Mouse (Mus musculus): ENCODE data around the gene Plekha7. TPM values are rescaled to one million over a fixed set of nuclear protein-coding genes. Genes with fewer than 3 reads are reported as not detected.

Gene Plekha7
- polyA plus RNA-seq, 1 experiment, result 3.8 TPM

GRCm38 (mm10) chr7:116168224-116168623 lies 140.0 kb downstream of the Plekha7 start:
- H3K27ac ChIP-seq (ENCODE audit: insufficient read depth, low read length), result no peak overlapping the region
- no peaks in the 10 kb centered on the region for H3K4me1 ChIP-seq (ENCODE audit: control insufficient read depth, insufficient read depth, insufficient read length)
- no peak overlapping the region for H3K4me3 ChIP-seq (ENCODE audit: extremely low read depth, insufficient read depth, insufficient read length)
- H3K36me3 ChIP-seq (ENCODE audit: control insufficient read depth, insufficient read depth, low read length), result no peaks in the 10 kb centered on the region
- TF ChIP-seq CTCF (IDR thresholded peaks at IDR 0.05; ENCODE audit: extremely low read depth, insufficient read depth, insufficient read length, insufficient replicate concordance) (no peak), POLR2A (IDR thresholded peaks at IDR 0.05; ENCODE audit: low read depth, low read length) (no peak)
- WGBS, result 57% methylated on average over 7 of the region's 7 CpGs
- no peak for DNase-seq (ENCODE audit: low read depth in 1 of 2, low spot score in 2 of 2)
- H3K27me3 ChIP-seq (ENCODE audit: control insufficient read depth, insufficient read depth, low read length), result no peaks in the 10 kb centered on the region

- H3K4me1 ChIP-seq (ENCODE audit: control insufficient read depth, insufficient read depth, insufficient read length), result no peaks in the 10 kb centered on the region
- WGBS, result 84% methylated on average over 12 of the region's 12 CpGs
- DNase-seq (ENCODE audit: low read depth in 1 of 2, low spot score in 2 of 2), result no peak
- TF ChIP-seq POLR2A (IDR thresholded peaks at IDR 0.05; ENCODE audit: low read depth, low read length) (no peak), CTCF (IDR thresholded peaks at IDR 0.05; ENCODE audit: extremely low read depth, insufficient read depth, insufficient read length, insufficient replicate concordance) (no peak)
- no peak overlapping the region for H3K4me3 ChIP-seq (ENCODE audit: extremely low read depth, insufficient read depth, insufficient read length)
- no peaks in the 10 kb centered on the region for H3K27me3 ChIP-seq (ENCODE audit: control insufficient read depth, insufficient read depth, low read length)
- no peak overlapping the region for H3K27ac ChIP-seq (ENCODE audit: insufficient read depth, low read length)
- H3K36me3 ChIP-seq (ENCODE audit: control insufficient read depth, insufficient read depth, low read length), result no peaks in the 10 kb centered on the region
Measured at GRCm38 (mm10) chr7:116164232-116164631, 143.9 kb downstream of the Plekha7 start.

- Histone ChIP-seq H3K27ac (ENCODE audit: insufficient read depth, low read length) (no peak overlapping the region), H3K36me3 (ENCODE audit: control insufficient read depth, insufficient read depth, low read length) (no peaks in the 10 kb centered on the region), H3K4me3 (ENCODE audit: extremely low read depth, insufficient read depth, insufficient read length) (no peak overlapping the region), H3K27me3 (ENCODE audit: control insufficient read depth, insufficient read depth, low read length) (no peaks in the 10 kb centered on the region), H3K4me1 (ENCODE audit: control insufficient read depth, insufficient read depth, insufficient read length) (no peaks in the 10 kb centered on the region)
- 26% methylated on average over 5 of the region's 5 CpGs for WGBS
- no peak for DNase-seq (ENCODE audit: low read depth in 1 of 2, low spot score in 2 of 2)
- TF ChIP-seq POLR2A (IDR thresholded peaks at IDR 0.05; ENCODE audit: low read depth, low read length) (no peak), CTCF (IDR thresholded peaks at IDR 0.05; ENCODE audit: extremely low read depth, insufficient read depth, insufficient read length, insufficient replicate concordance) (peak; percentile 52; the same call in 1 of the 2 replicates)
Measured at GRCm38 (mm10) chr7:116161544-116161943, 146.6 kb downstream of the Plekha7 start.

- H3K4me1 ChIP-seq (ENCODE audit: control insufficient read depth, insufficient read depth, insufficient read length), result no peaks in the 10 kb centered on the region
- no peaks in the 10 kb centered on the region for H3K36me3 ChIP-seq (ENCODE audit: control insufficient read depth, insufficient read depth, low read length)
- DNase-seq (ENCODE audit: low read depth in 1 of 2, low spot score in 2 of 2), result no peak
- TF ChIP-seq POLR2A (IDR thresholded peaks at IDR 0.05; ENCODE audit: low read depth, low read length), result no peak
- no peak for TF ChIP-seq CTCF (IDR thresholded peaks at IDR 0.05; ENCODE audit: extremely low read depth, insufficient read depth, insufficient read length, insufficient replicate concordance)
- no peak overlapping the region for H3K27ac ChIP-seq (ENCODE audit: insufficient read depth, low read length)
- no peaks in the 10 kb centered on the region for H3K27me3 ChIP-seq (ENCODE audit: control insufficient read depth, insufficient read depth, low read length)
- H3K4me3 ChIP-seq (ENCODE audit: extremely low read depth, insufficient read depth, insufficient read length), result no peak overlapping the region
- 91% methylated on average over 14 of the region's 14 CpGs for WGBS
Measured at GRCm38 (mm10) chr7:116156894-116157143, 151.4 kb downstream of the Plekha7 start.

GRCm38 (mm10) chr7:116156072-116156893 lies 151.9 kb downstream of the Plekha7 start:
- Histone ChIP-seq H3K4me3 (ENCODE audit: extremely low read depth, insufficient read depth, insufficient read length) (no peak overlapping the region), H3K27me3 (ENCODE audit: control insufficient read depth, insufficient read depth, low read length) (no peaks in the 10 kb centered on the region), H3K4me1 (ENCODE audit: control insufficient read depth, insufficient read depth, insufficient read length) (no peaks in the 10 kb centered on the region), H3K27ac (ENCODE audit: insufficient read depth, low read length) (no peak overlapping the region), H3K36me3 (ENCODE audit: control insufficient read depth, insufficient read depth, low read length) (no peaks in the 10 kb centered on the region)
- TF ChIP-seq CTCF (IDR thresholded peaks at IDR 0.05; ENCODE audit: extremely low read depth, insufficient read depth, insufficient read length, insufficient replicate concordance) (no peak), POLR2A (IDR thresholded peaks at IDR 0.05; ENCODE audit: low read depth, low read length) (no peak)
- 82% methylated on average over 17 of the region's 17 CpGs for WGBS
- DNase-seq (ENCODE audit: low read depth in 1 of 2, low spot score in 2 of 2), result no peak

GRCm38 (mm10) chr7:116153781-116154368 lies 154.3 kb downstream of the Plekha7 start:
- H3K27me3 ChIP-seq (ENCODE audit: control insufficient read depth, insufficient read depth, low read length), result no peaks in the 10 kb centered on the region
- TF ChIP-seq CTCF (IDR thresholded peaks at IDR 0.05; ENCODE audit: extremely low read depth, insufficient read depth, insufficient read length, insufficient replicate concordance), result no peak
- TF ChIP-seq POLR2A (IDR thresholded peaks at IDR 0.05; ENCODE audit: low read depth, low read length), result no peak
- no peak overlapping the region for H3K27ac ChIP-seq (ENCODE audit: insufficient read depth, low read length)
- 5% methylated on average over 2 of the region's 2 CpGs for WGBS
- no peak overlapping the region for H3K4me3 ChIP-seq (ENCODE audit: extremely low read depth, insufficient read depth, insufficient read length)
- no peak for DNase-seq (ENCODE audit: low read depth in 1 of 2, low spot score in 2 of 2)
- H3K36me3 ChIP-seq (ENCODE audit: control insufficient read depth, insufficient read depth, low read length), result no peaks in the 10 kb centered on the region
- H3K4me1 ChIP-seq (ENCODE audit: control insufficient read depth, insufficient read depth, insufficient read length), result no peaks in the 10 kb centered on the region; the same call in 1 of the 2 replicates

- no peak overlapping the region for H3K27ac ChIP-seq (ENCODE audit: insufficient read depth, low read length)
- no peaks in the 10 kb centered on the region; the same call in 1 of the 2 replicates for H3K4me1 ChIP-seq (ENCODE audit: control insufficient read depth, insufficient read depth, insufficient read length)
- no peaks in the 10 kb centered on the region for H3K27me3 ChIP-seq (ENCODE audit: control insufficient read depth, insufficient read depth, low read length)
- 37% methylated on average over 4 of the region's 4 CpGs for WGBS
- no peaks in the 10 kb centered on the region for H3K36me3 ChIP-seq (ENCODE audit: control insufficient read depth, insufficient read depth, low read length)
- DNase-seq (ENCODE audit: low read depth in 1 of 2, low spot score in 2 of 2), result no peak
- no peak for TF ChIP-seq POLR2A (IDR thresholded peaks at IDR 0.05; ENCODE audit: low read depth, low read length)
- TF ChIP-seq CTCF (IDR thresholded peaks at IDR 0.05; ENCODE audit: extremely low read depth, insufficient read depth, insufficient read length, insufficient replicate concordance), result no peak
- no peak overlapping the region for H3K4me3 ChIP-seq (ENCODE audit: extremely low read depth, insufficient read depth, insufficient read length)
Measured at GRCm38 (mm10) chr7:116149568-116149967, 158.6 kb downstream of the Plekha7 start.
